ENCODE assay signal across 8 mouse cellular contexts in the genomic region with DNA sequence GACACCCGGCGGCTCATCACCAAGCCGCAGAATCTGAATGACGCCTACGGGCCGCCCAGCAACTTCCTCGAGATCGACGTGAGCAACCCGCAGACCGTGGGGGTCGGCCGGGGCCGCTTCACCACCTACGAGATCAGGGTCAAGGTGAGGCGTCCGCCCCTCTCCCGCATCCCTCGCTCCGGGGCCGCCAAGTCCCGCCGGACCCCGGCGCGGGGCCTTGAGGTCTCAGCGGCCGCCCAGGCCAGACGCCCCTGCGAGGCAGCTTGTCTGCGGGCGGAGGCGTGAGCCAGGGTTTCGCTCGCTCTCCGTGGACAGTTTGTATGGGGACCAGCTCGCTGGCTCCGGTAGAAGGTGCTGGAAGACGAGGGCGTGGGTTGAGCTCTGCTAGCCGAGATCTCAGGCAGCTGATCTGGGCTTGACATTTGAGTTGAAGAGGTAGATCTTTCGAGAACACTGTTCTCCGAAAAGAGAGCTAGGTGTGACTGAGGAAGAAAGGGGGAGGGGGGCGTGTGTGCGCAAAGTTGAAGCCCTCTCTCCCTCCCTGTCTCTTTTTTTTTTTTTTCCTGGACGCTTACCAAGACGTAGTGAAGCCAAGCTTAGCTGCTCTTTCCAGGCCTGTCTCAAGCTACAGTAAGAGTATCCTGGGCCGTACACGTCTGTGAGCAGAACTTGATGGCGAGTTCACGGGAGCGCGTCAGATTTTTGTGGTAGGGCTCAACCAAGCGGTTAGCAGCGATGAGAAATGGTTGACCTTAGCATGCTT. TPM values are rescaled to one million over a fixed set of nuclear protein-coding genes. Genes with fewer than 3 reads are reported as not detected.
DNase-seq lines count a peak whose midpoint lies in the region; ATAC-seq and TF ChIP-seq lines count a peak whose summit lies in the region.

No protein-coding gene starts in this region.

- TF ChIP-seq POLR2A in liver, adult 2 months (IDR thresholded peaks at IDR 0.05; ENCODE audit: extremely low read depth, insufficient read depth, low read length) = no peak

- peaks cover 13% of the 10 kb centered on the region; the same call in 1 of the 2 replicates for H3K79me2 ChIP-seq in liver, adult 2 months (ENCODE audit: control insufficient read depth, insufficient read depth, low read length)

- peak overlapping the region; percentile 89 for H3K9ac ChIP-seq in kidney, embryonic 14.5 days (ENCODE audit: low read depth, low read length)
- peak overlapping the region; percentile 88 for H3K9ac ChIP-seq in liver, adult 2 months (ENCODE audit: low read depth, low read length)
- peak overlapping the region; percentile 87 for H3K9ac ChIP-seq in midbrain, postnatal 0 days (replicated peaks; ENCODE audit: low read length, poor library complexity, severe bottlenecking)
- H3K9ac ChIP-seq in stomach, embryonic 16.5 days (ENCODE audit: low read length) = peak overlapping the region; percentile 99

- peak; percentile 11 to 15 for DNase-seq in thymus, adult 18-20 months
- DNase-seq in thymus, postnatal 4 days = no peak
- DNase-seq in embryo, embryonic 10.5 days (ENCODE audit: low spot score) = peak; percentile 51
- DNase-seq in gastrocnemius, postnatal 14 days = peak; percentile 63
- DNase-seq in liver, adult 2 months (ENCODE audit: extremely low read depth, low read depth, low spot score) = peak; percentile 70
- DNase-seq in midbrain, postnatal 0 days (ENCODE audit: low spot score) = peak; percentile 62

- H3K4me3 ChIP-seq in kidney, embryonic 14.5 days (ENCODE audit: low read length) = peak overlapping the region; percentile 86
- peak overlapping the region; percentile 79 for H3K4me3 ChIP-seq in liver, adult 2 months (ENCODE audit: insufficient read depth, low read depth, low read length)
- peak overlapping the region; percentile 99 for H3K4me3 ChIP-seq in midbrain, postnatal 0 days (ENCODE audit: low read depth, low read length)
- H3K4me3 ChIP-seq in stomach, embryonic 16.5 days (replicated peaks; ENCODE audit: low read length) = peak overlapping the region; percentile 98

- no peak for TF ChIP-seq CTCF in liver, adult 2 months (IDR thresholded peaks at IDR 0.05; ENCODE audit: low read depth, low read length)
- TF ChIP-seq CTCF in midbrain, postnatal 0 days (IDR thresholded peaks at IDR 0.05) = no peak

- 0 out of 2 replicates have a peak, but pooled peaks cover 5% of the 10 kb centered on the region for H3K4me1 ChIP-seq in kidney, embryonic 14.5 days (ENCODE audit: control insufficient read depth, insufficient read depth, low read length)
- H3K4me1 ChIP-seq in liver, adult 2 months (ENCODE audit: control insufficient read depth, insufficient read depth, low read length) = peaks cover 8% of the 10 kb centered on the region
- H3K4me1 ChIP-seq in midbrain, postnatal 0 days (ENCODE audit: insufficient read depth, low read length) = no peaks in the 10 kb centered on the region
- no peaks in the 10 kb centered on the region; the same call in 1 of the 2 replicates for H3K4me1 ChIP-seq in stomach, embryonic 16.5 days (ENCODE audit: control insufficient read depth, insufficient read depth, low read length)

- ATAC-seq in kidney, embryonic 14.5 days (ENCODE audit: low FRiP score, low TSS enrichment) = peak; percentile 55
- peak; percentile 45 for ATAC-seq in midbrain, postnatal 0 days (ENCODE audit: low FRiP score)
- ATAC-seq in stomach, embryonic 16.5 days (ENCODE audit: insufficient read depth, low FRiP score) = peak; percentile 9

- under 1% methylated on average over 55 of the region's 55 CpGs for WGBS in kidney, embryonic 14.5 days
- under 1% methylated on average over 55 of the region's 55 CpGs for WGBS in liver, adult 2 months
- WGBS in midbrain, postnatal 0 days = under 1% methylated on average over 55 of the region's 55 CpGs
- WGBS in stomach, embryonic 16.5 days = under 1% methylated on average over 52 of the region's 55 CpGs

- H3K36me3 ChIP-seq in kidney, embryonic 14.5 days (ENCODE audit: control insufficient read depth, insufficient read depth, low read length) = no peaks in the 10 kb centered on the region
- no peaks in the 10 kb centered on the region for H3K36me3 ChIP-seq in liver, adult 2 months (ENCODE audit: control insufficient read depth, insufficient read depth, low read length)
- no peaks in the 10 kb centered on the region for H3K36me3 ChIP-seq in midbrain, postnatal 0 days (ENCODE audit: insufficient read depth, low read length)
- no peaks in the 10 kb centered on the region for H3K36me3 ChIP-seq in stomach, embryonic 16.5 days (ENCODE audit: control insufficient read depth, insufficient read depth, low read length)

- peak overlapping the region; percentile 72 for H3K4me2 ChIP-seq in kidney, embryonic 14.5 days (replicated peaks; ENCODE audit: low read depth, low read length)
- peak overlapping the region; percentile 68 for H3K4me2 ChIP-seq in midbrain, postnatal 0 days (ENCODE audit: low read depth, low read length, poor library complexity, severe bottlenecking)
- H3K4me2 ChIP-seq in stomach, embryonic 16.5 days (ENCODE audit: low read depth, low read length) = peak overlapping the region; percentile 76

- H3K27me3 ChIP-seq in kidney, embryonic 14.5 days (ENCODE audit: control insufficient read depth, insufficient read depth, low read length) = no peaks in the 10 kb centered on the region
- no peaks in the 10 kb centered on the region for H3K27me3 ChIP-seq in liver, adult 2 months (ENCODE audit: control insufficient read depth, insufficient read depth, low read length)
- H3K27me3 ChIP-seq in midbrain, postnatal 0 days (ENCODE audit: insufficient read depth, low read length) = no peaks in the 10 kb centered on the region
- no peaks in the 10 kb centered on the region for H3K27me3 ChIP-seq in stomach, embryonic 16.5 days (ENCODE audit: control insufficient read depth, insufficient read depth, low read length)

- H3K27ac ChIP-seq in kidney, embryonic 14.5 days (ENCODE audit: low read depth, low read length) = peak overlapping the region; percentile 95
- H3K27ac ChIP-seq in liver, adult 2 months (replicated peaks; ENCODE audit: insufficient read depth, low read depth, low read length) = peak overlapping the region; percentile 81
- peak overlapping the region; percentile 98 for H3K27ac ChIP-seq in midbrain, postnatal 0 days (ENCODE audit: low read depth, low read length)
- H3K27ac ChIP-seq in stomach, embryonic 16.5 days (ENCODE audit: low read length) = peak overlapping the region; percentile 100

- H3K9me3 ChIP-seq in kidney, embryonic 14.5 days (ENCODE audit: control insufficient read depth, low read length) = no peaks in the 10 kb centered on the region
- no peaks in the 10 kb centered on the region for H3K9me3 ChIP-seq in midbrain, postnatal 0 days (ENCODE audit: low read length)
- H3K9me3 ChIP-seq in stomach, embryonic 16.5 days (replicated peaks; ENCODE audit: control insufficient read depth, low read length) = no peaks in the 10 kb centered on the region

- intact Hi-C loops in gastrocnemius, postnatal 14 days (cut with DNase I; ENCODE audit: low total_unique reads) = no loop called here

RNA-seq across cellular contexts. Expression of a gene that starts 0.7 kb away (rescaled TPM):
- 100 to 1,000 TPM; 136 to 153 TPM for total RNA-seq in gastrocnemius, postnatal 14 days (2021)
- polyA plus RNA-seq in kidney, embryonic 14.5 days (2014; fragmentation: Nextera tagmentation; extraction: Ambion mirVana) = 278 and 302 TPM in 2 replicates
- total RNA-seq in liver, adult 2 months (2014; rRNA removed) = 26.9 and 31.7 TPM in 2 replicates
- polyA plus RNA-seq in liver, adult 2 months (2012; rRNA removed) = 146 and 169 TPM in 2 replicates
- 131 and 149 TPM in 2 replicates for total RNA-seq in midbrain, postnatal 0 days (2014; rRNA removed)
- 339 and 343 TPM in 2 replicates for polyA plus RNA-seq in midbrain, postnatal 0 days (2015; fragmentation: Nextera tagmentation; extraction: Ambion mirVana)
- 350 and 385 TPM in 2 replicates for polyA plus RNA-seq in stomach, embryonic 16.5 days (2015; fragmentation: Nextera tagmentation; extraction: Ambion mirVana)

RNA-seq across cellular contexts. Expression of a gene that starts 24.2 kb away (rescaled TPM):
- total RNA-seq in gastrocnemius, postnatal 14 days (2021) = 1 to 10 TPM; 7.8 to 8.6 TPM
- 5.9 and 8.1 TPM in 2 replicates for polyA plus RNA-seq in kidney, embryonic 14.5 days (2014; fragmentation: Nextera tagmentation; extraction: Ambion mirVana)
- 9.3 and 10.2 TPM in 2 replicates for total RNA-seq in liver, adult 2 months (2014; rRNA removed)
- polyA plus RNA-seq in liver, adult 2 months (2012; rRNA removed) = 3.3 and 4.2 TPM in 2 replicates
- 7.8 and 8.5 TPM in 2 replicates for total RNA-seq in midbrain, postnatal 0 days (2014; rRNA removed)
- 5.8 and 6.6 TPM in 2 replicates for polyA plus RNA-seq in midbrain, postnatal 0 days (2015; fragmentation: Nextera tagmentation; extraction: Ambion mirVana)
- 9.2 and 9.8 TPM in 2 replicates for polyA plus RNA-seq in stomach, embryonic 16.5 days (2015; fragmentation: Nextera tagmentation; extraction: Ambion mirVana)
